Comparison of ENCODE assay signal across 8 mouse cellular contexts in the genomic region with DNA sequence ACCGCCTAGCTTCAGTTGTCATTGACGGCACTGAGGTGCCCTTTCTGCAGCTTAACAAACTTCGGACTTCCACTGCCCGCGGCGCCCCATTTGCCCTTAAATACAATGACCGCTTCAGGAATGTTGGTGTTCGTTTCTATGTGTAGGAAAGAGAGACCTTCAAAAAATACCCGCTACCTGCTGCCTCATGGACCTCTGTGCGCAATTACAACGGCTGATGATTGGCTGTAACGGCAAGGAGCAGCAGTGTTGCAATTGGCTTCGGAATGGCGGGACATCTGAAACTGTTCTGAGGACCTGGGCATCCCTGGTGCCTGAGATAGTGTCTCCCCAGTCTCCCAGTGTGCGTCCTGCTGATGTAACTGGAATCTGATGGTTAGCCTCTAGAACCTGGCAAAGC. TPM values are rescaled to one million over a fixed set of nuclear protein-coding genes. Genes with fewer than 3 reads are reported as not detected.
DNase-seq lines count a peak whose midpoint lies in the region; ATAC-seq and TF ChIP-seq lines count a peak whose summit lies in the region.

No protein-coding gene starts in this region.

- TF ChIP-seq POLR2A in cortical plate, adult 2 months (IDR thresholded peaks at IDR 0.05; ENCODE audit: extremely low read depth, insufficient read depth, low read length): no peak
- no peak for TF ChIP-seq POLR2A in lung, adult 2 months (IDR thresholded peaks at IDR 0.05; ENCODE audit: borderline replicate concordance, extremely low read depth, low read depth, low read length)

- no peak for TF ChIP-seq CTCF in cortical plate, adult 2 months (IDR thresholded peaks at IDR 0.05; ENCODE audit: extremely low read depth, insufficient read depth, low read length)
- no peak for TF ChIP-seq CTCF in lung, adult 2 months (IDR thresholded peaks at IDR 0.05; ENCODE audit: insufficient read depth, low read length)

- peak overlapping the region; percentile 83 for H3K4me3 ChIP-seq in cortical plate, adult 2 months (ENCODE audit: insufficient read depth, low read length)
- H3K4me3 ChIP-seq in heart, embryonic 13.5 days: peak overlapping the region; percentile 63
- peak overlapping the region; percentile 78 for H3K4me3 ChIP-seq in lung, adult 2 months (replicated peaks; ENCODE audit: extremely low read depth, low read depth, low read length)

- intact Hi-C loops in gastrocnemius, postnatal 36 days (cut with DNase I): no loop called here

- WGBS in heart, embryonic 13.5 days: 1% methylated on average over 15 of the region's 15 CpGs
- WGBS in lung, adult 2 months: 1% methylated on average over 15 of the region's 15 CpGs

- ATAC-seq in heart, embryonic 13.5 days (ENCODE audit: extremely low read depth, insufficient number of reproducible peaks, low FRiP score, low TSS enrichment): no peak

- H3K27me3 ChIP-seq in heart, embryonic 13.5 days (replicated peaks): peaks cover 21% of the 10 kb centered on the region

- H3K9me3 ChIP-seq in heart, embryonic 13.5 days: no peaks in the 10 kb centered on the region

- peak overlapping the region; percentile 82 for H3K9ac ChIP-seq in heart, embryonic 13.5 days

- H3K27ac ChIP-seq in cortical plate, adult 2 months (ENCODE audit: insufficient read depth, low read length): no peak overlapping the region
- H3K27ac ChIP-seq in heart, embryonic 13.5 days (replicated peaks): no peak overlapping the region

- H3K4me2 ChIP-seq in heart, embryonic 13.5 days: peak overlapping the region; percentile 97

- H3K36me3 ChIP-seq in heart, embryonic 13.5 days: peaks cover 19% of the 10 kb centered on the region

- DNase-seq in left cerebral cortex, adult 11 months (ENCODE audit: low spot score): peak; percentile 28
- no peak for DNase-seq in left cerebral cortex, adult 8-10 months (ENCODE audit: low spot score in 2 of 2)
- DNase-seq in layer of hippocampus, adult 18-20 months (ENCODE audit: low spot score in 2 of 2): peak; percentile 11 to 55
- no peak for DNase-seq in lung, adult 2 months
- peak; percentile 62 for DNase-seq in right cerebral cortex, adult 18-20 months
- DNase-seq in gastrocnemius, postnatal 36 days: no peak

- no peaks in the 10 kb centered on the region for H3K4me1 ChIP-seq in cortical plate, adult 2 months (ENCODE audit: control insufficient read depth, insufficient read depth, low read length)
- H3K4me1 ChIP-seq in heart, embryonic 13.5 days: peaks cover 17% of the 10 kb centered on the region
- H3K4me1 ChIP-seq in lung, adult 2 months (ENCODE audit: control insufficient read depth, insufficient read depth, low read length): peaks cover 3% of the 10 kb centered on the region

RNA-seq across cellular contexts. Expression of a gene that starts 0.4 kb away (rescaled TPM):
- total RNA-seq in left cerebral cortex, adult 8-10 months (2022): 10 to 100 TPM; 13.3 to 18.0 (median 16.5) TPM
- 19.2 and 19.3 TPM in 2 replicates for polyA plus RNA-seq in cortical plate, adult 2 months (2012; rRNA removed)
- polyA plus RNA-seq in heart, embryonic 13.5 days (2015; fragmentation: Nextera tagmentation; extraction: Ambion mirVana): 13.5 and 16.3 TPM in 2 replicates
- 10 to 100 TPM; 14.7 to 15.5 TPM for total RNA-seq in layer of hippocampus, adult 18-20 months (2021)
- polyA plus RNA-seq in lung, adult 2 months (2012; rRNA removed): 22.6 and 23.0 TPM in 2 replicates
- total RNA-seq in gastrocnemius, postnatal 36 days (2021): 1 to 10 TPM; 1.3 to 1.7 TPM

RNA-seq across cellular contexts. Expression of a gene that starts 15.6 kb away (rescaled TPM):
- 1 to 10 TPM; 6.1 to 6.7 (median 6.6) TPM for total RNA-seq in left cerebral cortex, adult 8-10 months (2022)
- polyA plus RNA-seq in cortical plate, adult 2 months (2012; rRNA removed): 3.4 and 3.9 TPM in 2 replicates
- 4.6 and 5.0 TPM in 2 replicates for polyA plus RNA-seq in heart, embryonic 13.5 days (2015; fragmentation: Nextera tagmentation; extraction: Ambion mirVana)
- total RNA-seq in layer of hippocampus, adult 18-20 months (2021): 1 to 10 TPM; 3.8 to 3.9 TPM
- polyA plus RNA-seq in lung, adult 2 months (2012; rRNA removed): 7.5 and 8.5 TPM in 2 replicates
- 1 to 10 TPM in 1 of 2 experiments, under 1 TPM in 1; 0.89 to 2.1 TPM for total RNA-seq in gastrocnemius, postnatal 36 days (2021)

RNA-seq across cellular contexts. Expression of a gene that starts 26.7 kb away (rescaled TPM):
- total RNA-seq in left cerebral cortex, adult 8-10 months (2022): 1 to 10 TPM; 5.1 to 6.1 (median 5.9) TPM
- polyA plus RNA-seq in cortical plate, adult 2 months (2012; rRNA removed): 5.3 and 5.8 TPM in 2 replicates
- 5.1 and 5.2 TPM in 2 replicates for polyA plus RNA-seq in heart, embryonic 13.5 days (2015; fragmentation: Nextera tagmentation; extraction: Ambion mirVana)
- 1 to 10 TPM; 6.0 to 6.5 TPM for total RNA-seq in layer of hippocampus, adult 18-20 months (2021)
- polyA plus RNA-seq in lung, adult 2 months (2012; rRNA removed): 4.9 and 5.6 TPM in 2 replicates
- under 1 TPM; 0.69 to 0.87 TPM for total RNA-seq in gastrocnemius, postnatal 36 days (2021)

RNA-seq across cellular contexts. Expression of a gene that starts 28.8 kb away (rescaled TPM):
- 10 to 100 TPM in 1 of 4 experiments, 1 to 10 TPM in 3; 6.5 to 10.3 (median 8.0) TPM for total RNA-seq in left cerebral cortex, adult 8-10 months (2022)
- 5.4 and 8.3 TPM in 2 replicates for polyA plus RNA-seq in cortical plate, adult 2 months (2012; rRNA removed)
- 4.3 and 4.9 TPM in 2 replicates for polyA plus RNA-seq in heart, embryonic 13.5 days (2015; fragmentation: Nextera tagmentation; extraction: Ambion mirVana)
- 1 to 10 TPM; 6.0 to 7.9 TPM for total RNA-seq in layer of hippocampus, adult 18-20 months (2021)
- polyA plus RNA-seq in lung, adult 2 months (2012; rRNA removed): 7.6 TPM in 2 replicates
- total RNA-seq in gastrocnemius, postnatal 36 days (2021): 1 to 10 TPM; 1.3 to 2.6 TPM

RNA-seq across cellular contexts. Expression of a gene that starts 35.3 kb away (rescaled TPM):
- 1 to 10 TPM; 3.1 to 5.3 (median 4.2) TPM for total RNA-seq in left cerebral cortex, adult 8-10 months (2022)
- 2.7 TPM in 2 replicates for polyA plus RNA-seq in cortical plate, adult 2 months (2012; rRNA removed)
- polyA plus RNA-seq in heart, embryonic 13.5 days (2015; fragmentation: Nextera tagmentation; extraction: Ambion mirVana): 3.6 TPM in 2 replicates
- total RNA-seq in layer of hippocampus, adult 18-20 months (2021): 1 to 10 TPM; 3.4 to 3.5 TPM
- polyA plus RNA-seq in lung, adult 2 months (2012; rRNA removed): 4.1 and 5.1 TPM in 2 replicates
- total RNA-seq in gastrocnemius, postnatal 36 days (2021): 1 to 10 TPM; 1.3 to 2.0 TPM

Comparison
In these comparisons a context has a peak if more than half of its experiments do, and no peak if none do; other contexts are left out.
1. DNase-seq: peak in left cerebral cortex, adult 11 months (single experiment), layer of hippocampus, adult 18-20 months (2 of 2) and right cerebral cortex, adult 18-20 months (single experiment); none in left cerebral cortex, adult 8-10 months (0 of 2), lung, adult 2 months (single experiment) and gastrocnemius, postnatal 36 days (0 of 2).
2. RNA of a gene that starts 0.4 kb away (total RNA-seq): 13.3 to 18.0 TPM in left cerebral cortex, adult 8-10 months and 14.7 to 15.5 TPM in layer of hippocampus, adult 18-20 months; 1.3 to 1.7 TPM in gastrocnemius, postnatal 36 days; every median in the first group is over 4 times any median in the second.
3. Peak in every context shown above with its lines, with median percentiles within 50 percentile points of each other: H3K4me3 ChIP-seq.